Mouse (Mus musculus): ENCODE results near the gene Pax3.

DNA sequence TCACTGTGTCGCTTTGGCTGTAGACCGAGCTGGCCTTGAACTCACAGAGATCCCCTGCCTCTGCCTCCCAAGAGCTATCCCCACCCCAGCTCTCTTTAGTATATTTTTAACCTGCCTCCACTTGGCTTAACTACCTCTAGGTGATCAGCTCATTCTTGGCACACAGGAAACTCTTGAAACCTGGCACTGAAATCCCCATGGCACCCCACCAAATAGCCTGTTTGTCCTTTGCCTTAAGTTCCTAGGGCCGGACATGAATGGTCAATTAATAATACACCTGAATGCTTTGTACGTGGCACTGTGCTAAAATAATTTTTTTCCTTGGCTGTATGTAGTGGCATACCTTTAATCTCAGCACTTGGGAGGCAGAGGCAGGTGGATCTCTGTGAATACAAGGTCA is 41.1 kb downstream of the Pax3 start:
- no peak for TF ChIP-seq POLR2A (IDR thresholded peaks at IDR 0.05; ENCODE audit: borderline replicate concordance, low read depth, low read length)
- TF ChIP-seq CTCF (IDR thresholded peaks at IDR 0.05; ENCODE audit: low read depth, low read length) = no peak

All from bone marrow macrophage, adult 2 months (primary cell).